19 mouse cellular contexts compared by ENCODE assay signal in the genomic region with DNA sequence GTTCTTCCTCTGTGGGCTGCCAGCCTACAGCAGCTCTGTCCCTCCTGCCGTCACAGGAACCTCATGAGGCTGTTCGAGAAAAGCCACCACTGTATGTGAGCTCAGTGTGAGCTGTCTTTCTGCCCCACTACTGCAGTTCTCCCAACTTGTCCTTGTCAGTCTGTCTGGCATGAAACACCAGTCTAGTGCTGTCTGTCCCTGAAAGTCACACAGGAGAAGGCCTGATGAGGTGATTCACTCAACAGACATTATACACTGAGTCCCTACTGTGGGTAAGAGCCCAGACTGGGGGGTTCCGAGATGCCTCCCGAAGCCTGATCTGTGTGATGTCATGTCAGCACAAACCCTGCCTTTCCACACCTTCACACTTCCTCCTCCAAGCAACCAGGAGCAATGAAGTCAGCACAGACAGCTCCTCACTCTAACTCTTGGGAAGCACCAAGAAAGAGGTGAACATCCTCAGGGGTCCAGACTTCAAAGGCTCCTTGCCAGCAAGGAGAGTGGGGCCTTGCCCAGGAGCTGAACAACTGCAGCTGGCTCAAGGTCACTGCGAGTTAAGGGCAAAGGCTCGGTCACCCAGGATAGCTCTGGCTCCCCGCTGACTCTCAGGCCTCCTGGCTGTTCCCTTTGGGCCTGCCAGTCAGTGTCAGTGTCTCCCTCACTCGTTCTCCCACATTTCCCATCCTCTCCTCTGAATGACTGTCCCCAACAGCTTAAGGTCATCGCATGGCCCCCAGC. TPM values are rescaled to one million over a fixed set of nuclear protein-coding genes. Genes with fewer than 3 reads are reported as not detected.
A peak's percentile ranks its signal among the peaks of the same experiment; 100 is the strongest.
DNase-seq lines count a peak whose midpoint lies in the region; ATAC-seq lines count a peak whose summit lies in the region.
"Had no signal": no experiment of that assay in that cellular context is flagged by ENCODE, and none has a peak within 500 bp of the region (broad histone marks: within the 10 kb centered on the region; RNA-seq: fewer than 3 reads in every experiment).

No protein-coding gene starts in this region.

- H3K4me2 ChIP-seq in heart, embryonic 13.5 days: peak overlapping the region; percentile 11; the same call in 1 of the 2 replicates
- H3K4me2 ChIP-seq in heart, embryonic 16.5 days (ENCODE audit: low read depth, low read length): no peak overlapping the region
- H3K4me2 ChIP-seq: hindbrain, embryonic 13.5 days; intestine, embryonic 15.5 days; liver, embryonic 13.5 days had no signal

- H3K9me3 ChIP-seq in heart, embryonic 13.5 days: no peaks in the 10 kb centered on the region
- H3K9me3 ChIP-seq in heart, embryonic 16.5 days (replicated peaks; ENCODE audit: control insufficient read depth, low read length): no peaks in the 10 kb centered on the region
- H3K9me3 ChIP-seq: hindbrain, embryonic 13.5 days; intestine, embryonic 15.5 days; liver, embryonic 13.5 days; megakaryocyte, embryonic 14.5 days had no signal

- H3K27ac ChIP-seq in heart, embryonic 13.5 days (replicated peaks): peak overlapping the region; percentile 84
- H3K27ac ChIP-seq in heart, embryonic 16.5 days (ENCODE audit: low read length): peak overlapping the region; percentile 80
- H3K27ac ChIP-seq: hindbrain, embryonic 13.5 days; intestine, embryonic 15.5 days; kidney, postnatal 0 days; liver, embryonic 13.5 days; stomach, postnatal 0 days had no signal

- H3K27me3 ChIP-seq in heart, embryonic 13.5 days (replicated peaks): no peaks in the 10 kb centered on the region
- H3K27me3 ChIP-seq in heart, embryonic 16.5 days (ENCODE audit: control insufficient read depth, insufficient read depth, low read length): no peaks in the 10 kb centered on the region
- H3K27me3 ChIP-seq: hindbrain, embryonic 13.5 days; intestine, embryonic 15.5 days; liver, embryonic 13.5 days had no signal

- peaks cover 63% of the 10 kb centered on the region for H3K4me1 ChIP-seq in heart, embryonic 13.5 days
- H3K4me1 ChIP-seq in heart, embryonic 16.5 days (ENCODE audit: control insufficient read depth, insufficient read depth, low read length): peaks cover 46% of the 10 kb centered on the region

- no peak for ATAC-seq in heart, embryonic 13.5 days (ENCODE audit: extremely low read depth, insufficient number of reproducible peaks, low FRiP score, low TSS enrichment)
- ATAC-seq in heart, embryonic 16.5 days (replicated peaks; ENCODE audit: extremely low read depth, insufficient read depth, low FRiP score): peak; percentile 54
- ATAC-seq: intestine, embryonic 15.5 days had no signal

- intact Hi-C loops in heart, postnatal 36 days (cut with DNase I): no loop called here

- H3K4me3 ChIP-seq in heart, embryonic 13.5 days: no peak overlapping the region
- no peak overlapping the region for H3K4me3 ChIP-seq in heart, embryonic 16.5 days (ENCODE audit: low read length)
- H3K4me3 ChIP-seq: hindbrain, embryonic 13.5 days; intestine, embryonic 15.5 days; liver, embryonic 13.5 days; megakaryocyte, embryonic 14.5 days had no signal

- peak overlapping the region; percentile 67 for H3K9ac ChIP-seq in heart, embryonic 13.5 days
- peak overlapping the region; percentile 47 for H3K9ac ChIP-seq in heart, embryonic 16.5 days (ENCODE audit: low read length)
- H3K9ac ChIP-seq: intestine, embryonic 15.5 days; liver, embryonic 13.5 days had no signal

- 0 out of 2 replicates have a peak, but pooled peaks cover 2% of the 10 kb centered on the region for H3K36me3 ChIP-seq in heart, embryonic 13.5 days
- no peaks in the 10 kb centered on the region for H3K36me3 ChIP-seq in heart, embryonic 16.5 days (ENCODE audit: control insufficient read depth, insufficient read depth)
- H3K36me3 ChIP-seq: intestine, embryonic 15.5 days; liver, embryonic 13.5 days had no signal

- peak; percentile 59 for DNase-seq in adrenal gland, adult 2 months
- DNase-seq in adrenal gland, postnatal 4 days (ENCODE audit: low spot score in 2 of 2): no peak
- no peak for DNase-seq in heart, postnatal 36 days
- DNase-seq in ZHBTc4 (ENCODE audit: low read depth, low spot score): peak; percentile 68
- no peak for DNase-seq in lung, postnatal 36 days
- no peak for DNase-seq in right cerebral cortex, postnatal 10 days (ENCODE audit: low spot score in 2 of 2)
- DNase-seq: cerebellum, adult 9-11 months; gastrocnemius, postnatal 36 days; liver, embryonic 13.5 days; right cerebral cortex, adult 18-20 months; thymus, postnatal 14 days had no signal

- 25% methylated on average over 9 of the region's 9 CpGs for WGBS in heart, embryonic 13.5 days
- WGBS in heart, embryonic 16.5 days: 33% methylated on average over 9 of the region's 9 CpGs

RNA-seq across cellular contexts. Expression of a gene that starts 8.7 kb away (rescaled TPM):
- 10 to 100 TPM; 19.3 to 29.5 TPM for total RNA-seq in adrenal gland, adult 2 months (2021)
- polyA plus RNA-seq in adrenal gland, adult 2 months (2012; rRNA removed): 8.0 and 8.1 TPM in 2 replicates
- 10 to 100 TPM; 42.5 to 48.7 TPM for total RNA-seq in adrenal gland, postnatal 4 days (2021)
- polyA plus RNA-seq in heart, embryonic 13.5 days (2015; fragmentation: Nextera tagmentation; extraction: Ambion mirVana): 23.6 and 24.8 TPM in 2 replicates
- 10 to 100 TPM; 10.1 to 14.3 TPM for total RNA-seq in heart, postnatal 36 days (2021)
- polyA plus RNA-seq in heart, embryonic 16.5 days (2015; fragmentation: Nextera tagmentation; extraction: Ambion mirVana): 28.0 and 29.2 TPM in 2 replicates

RNA-seq across cellular contexts. Expression of a gene that starts 37.6 kb away (rescaled TPM):
- 10 to 100 TPM; 14.8 to 27.4 TPM for total RNA-seq in adrenal gland, adult 2 months (2021)
- 20.1 and 21.6 TPM in 2 replicates for polyA plus RNA-seq in adrenal gland, adult 2 months (2012; rRNA removed)
- 10 to 100 TPM; 30.8 to 35.5 TPM for total RNA-seq in adrenal gland, postnatal 4 days (2021)
- polyA plus RNA-seq in heart, embryonic 13.5 days (2015; fragmentation: Nextera tagmentation; extraction: Ambion mirVana): 46.4 and 47.1 TPM in 2 replicates
- 10 to 100 TPM; 22.5 to 26.9 TPM for total RNA-seq in heart, postnatal 36 days (2021)
- polyA plus RNA-seq in heart, embryonic 16.5 days (2015; fragmentation: Nextera tagmentation; extraction: Ambion mirVana): 44.9 and 57.3 TPM in 2 replicates

RNA-seq across cellular contexts. Expression of a gene that starts 54.1 kb away (rescaled TPM):
- not detected for total RNA-seq in adrenal gland, adult 2 months (2021)
- not detected in 2 replicates for polyA plus RNA-seq in adrenal gland, adult 2 months (2012; rRNA removed)
- total RNA-seq in adrenal gland, postnatal 4 days (2021): not detected
- polyA plus RNA-seq in heart, embryonic 13.5 days (2015; fragmentation: Nextera tagmentation; extraction: Ambion mirVana): 0.20 and 0.45 TPM in 2 replicates
- not detected for total RNA-seq in heart, postnatal 36 days (2021)
- 0.53 and 0.70 TPM in 2 replicates for polyA plus RNA-seq in heart, embryonic 16.5 days (2015; fragmentation: Nextera tagmentation; extraction: Ambion mirVana)
- total RNA-seq: gastrocnemius, postnatal 36 days; neutrophil, adult 5-6 weeks had no signal

Comparison
In these comparisons a context has a peak if more than half of its experiments do, and no peak if none do; other contexts are left out.
1. DNase-seq: peak in adrenal gland, adult 2 months (single experiment) and ZHBTc4 (single experiment); none in adrenal gland, postnatal 4 days (0 of 2), heart, postnatal 36 days (0 of 2), lung, postnatal 36 days (single experiment) and right cerebral cortex, postnatal 10 days (0 of 2).